Mouse (Mus musculus): ENCODE results near the gene Spryd3. TPM values are rescaled to one million over a fixed set of nuclear protein-coding genes. Genes with fewer than 3 reads are reported as not detected.

The Spryd3 gene
- total RNA-seq, 2 experiments from 2014 or later = 2.5 to 16.0 TPM

DNA sequence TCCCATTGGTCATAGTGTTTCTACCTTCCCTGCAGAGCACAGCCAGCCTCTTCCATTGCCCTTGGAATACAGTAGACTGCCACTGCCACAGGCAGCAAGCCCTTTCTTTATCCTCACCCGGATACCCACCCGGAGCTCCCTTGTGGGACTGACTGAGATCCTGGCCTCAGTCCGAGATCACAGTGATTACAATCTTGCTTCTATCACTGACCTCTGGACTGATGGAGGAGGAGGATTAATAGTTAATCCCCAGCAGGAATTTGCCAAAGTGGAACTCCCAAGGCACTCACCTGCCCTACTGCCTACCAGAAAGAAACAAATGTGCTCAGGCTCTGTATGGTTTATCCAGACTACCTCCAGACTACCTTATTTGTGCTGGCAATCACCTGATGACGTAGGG lies 13.5 kb upstream of the Spryd3 start:
- ATAC-seq (replicated peaks; ENCODE audit: low FRiP score, poor library complexity, severe bottlenecking) = no peak

DNA sequence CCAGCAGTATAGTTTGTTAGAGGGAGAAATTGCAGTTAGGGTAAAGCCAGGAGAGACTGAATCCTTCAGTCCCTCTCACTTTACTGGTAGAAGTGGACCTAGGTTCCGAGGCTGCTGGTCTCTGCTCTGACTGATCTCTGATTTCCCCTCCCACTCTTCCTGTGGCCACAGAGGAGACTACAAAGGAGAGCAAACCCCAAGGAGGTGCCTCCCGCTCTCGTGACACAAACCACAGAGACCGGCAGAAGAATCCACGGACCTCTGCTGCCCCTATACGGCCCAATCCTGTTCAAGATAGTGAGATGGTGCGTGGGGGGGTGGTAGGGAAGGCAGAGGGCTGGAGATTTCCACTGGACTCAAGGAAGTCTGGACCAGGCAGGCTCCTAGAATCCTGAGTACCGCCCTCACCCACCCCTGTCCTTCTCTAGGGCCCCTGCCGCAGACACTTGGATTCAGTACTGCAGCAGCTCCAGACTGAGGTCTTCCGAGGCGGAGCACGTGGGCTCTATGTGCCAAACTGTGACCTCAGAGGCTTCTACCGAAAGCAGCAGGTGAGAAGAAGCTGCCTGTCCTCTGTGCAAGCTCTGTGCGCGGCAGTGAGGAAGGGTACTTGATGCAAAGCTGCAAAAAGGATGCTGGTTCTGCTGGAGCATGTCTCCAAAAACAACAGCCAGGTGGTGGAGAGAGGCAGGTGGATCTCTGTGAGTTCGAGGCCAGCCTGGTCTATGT lies 11.8 kb upstream of the Spryd3 start:
- no peak for ATAC-seq (replicated peaks; ENCODE audit: low FRiP score, poor library complexity, severe bottlenecking)

GRCm38 (mm10) chr15:102146882-102147281 lies 10.8 kb upstream of the Spryd3 start:
- ATAC-seq (replicated peaks; ENCODE audit: low FRiP score, poor library complexity, severe bottlenecking) = no peak

GRCm38 (mm10) chr15:102146089-102146488 lies 10.1 kb upstream of the Spryd3 start:
- no peak for ATAC-seq (replicated peaks; ENCODE audit: low FRiP score, poor library complexity, severe bottlenecking)

- no peak for ATAC-seq (replicated peaks; ENCODE audit: low FRiP score, poor library complexity, severe bottlenecking)
Observed at GRCm38 (mm10) chr15:102145330-102145729, 9.3 kb upstream of the Spryd3 start.

DNA sequence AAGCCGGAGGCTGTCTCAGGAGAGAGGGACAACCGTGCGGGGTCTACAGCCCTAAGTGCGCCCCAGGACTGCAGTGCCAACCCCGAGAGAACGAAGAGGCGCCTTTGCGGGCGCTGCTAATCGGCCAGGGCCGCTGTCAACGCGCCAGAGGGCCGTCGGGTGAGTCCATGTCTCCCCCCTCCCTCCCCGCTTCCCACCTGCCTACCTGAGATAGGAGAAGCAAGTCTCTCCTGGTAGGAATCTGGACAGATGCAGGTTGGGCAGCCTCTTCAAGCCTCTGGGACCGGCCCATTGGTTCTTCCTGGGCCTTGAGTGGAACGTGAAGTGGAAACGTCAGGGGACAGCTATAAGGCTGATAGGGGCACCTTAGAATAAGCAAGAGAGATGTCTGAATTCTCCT lies 8.7 kb upstream of the Spryd3 start:
- no peak for ATAC-seq (replicated peaks; ENCODE audit: low FRiP score, poor library complexity, severe bottlenecking)

DNA sequence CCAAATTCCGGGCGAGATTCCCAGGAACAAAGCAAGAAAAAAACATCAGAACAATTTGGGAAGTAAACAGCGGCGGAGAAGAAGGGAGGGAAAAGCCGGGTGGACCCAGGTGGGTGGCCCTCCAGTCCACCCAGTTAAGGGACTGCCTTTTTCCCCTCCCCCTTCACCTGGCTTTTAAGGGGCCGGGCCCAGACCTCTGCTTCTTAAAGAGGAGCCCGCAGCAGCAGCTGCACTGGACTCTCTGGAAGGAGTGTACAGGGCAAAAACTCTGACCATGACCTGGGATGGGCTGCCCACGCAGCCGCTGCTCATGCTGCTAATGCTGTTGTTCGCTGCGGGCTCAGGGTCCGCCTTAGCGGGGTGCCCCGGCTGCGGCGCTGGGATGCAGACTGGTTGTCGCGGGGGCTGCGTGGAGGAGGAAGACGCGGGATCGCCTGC lies 8.3 kb upstream of the Spryd3 start, which contains the start of gene Igfbp6:
Igfbp6 (plus strand) TSS at position 89 of the 438 bp plus-strand sequence.
- no peak for ATAC-seq (replicated peaks; ENCODE audit: low FRiP score, poor library complexity, severe bottlenecking)

- ATAC-seq (replicated peaks; ENCODE audit: low FRiP score, poor library complexity, severe bottlenecking) = no peak
Observed at GRCm38 (mm10) chr15:102142914-102143912, 7.2 kb upstream of the Spryd3 start.

DNA sequence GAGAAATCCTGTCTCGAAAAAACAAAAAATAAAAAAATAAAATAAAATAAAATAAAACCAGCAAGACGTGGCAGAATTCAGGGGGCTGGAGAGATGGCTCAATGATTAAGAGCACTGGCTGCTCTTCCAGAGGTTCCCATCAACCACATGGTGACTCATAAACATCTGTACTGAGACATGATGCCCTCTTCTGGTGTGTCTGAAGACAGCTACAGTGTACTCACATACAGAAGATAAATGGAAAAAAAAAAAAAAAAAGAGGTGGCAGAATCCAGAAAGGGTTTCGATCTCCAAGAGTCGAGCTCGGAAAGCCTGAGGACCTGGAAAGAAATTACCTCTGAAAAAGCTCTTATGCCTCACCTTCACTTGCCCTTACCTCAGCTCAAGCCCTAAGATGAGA lies 5.1 kb upstream of the Spryd3 start:
- ATAC-seq (replicated peaks; ENCODE audit: low FRiP score, poor library complexity, severe bottlenecking) = no peak

DNA sequence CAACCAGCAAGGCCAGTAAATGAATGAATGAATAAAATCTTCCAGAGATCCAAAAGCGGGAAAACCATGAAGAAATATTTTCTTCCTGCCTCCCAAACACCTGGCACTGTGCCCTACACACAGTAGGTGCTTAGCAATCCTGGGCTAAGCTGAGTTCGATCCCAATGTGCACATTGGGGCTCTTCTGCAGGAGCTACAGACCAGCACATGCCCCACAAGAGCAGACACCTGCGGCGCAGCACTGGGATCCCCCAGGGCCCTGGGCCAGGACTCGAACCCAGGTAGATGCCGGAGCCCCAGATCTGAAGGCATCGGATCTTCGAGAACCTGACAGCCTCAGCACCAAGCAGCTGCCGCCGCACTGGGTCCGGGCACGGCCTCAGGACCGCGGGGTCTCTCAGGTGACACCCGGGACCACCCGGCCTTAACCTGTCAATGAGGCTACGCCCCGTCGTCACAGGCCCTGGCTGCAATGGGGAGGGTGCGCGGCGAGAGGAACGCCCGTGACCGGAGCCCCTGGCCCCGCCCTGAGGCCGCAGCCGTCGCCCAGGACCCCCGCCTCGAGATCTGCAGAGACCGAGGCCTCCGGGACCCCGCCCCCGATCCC lies 409 bp downstream of the Spryd3 start:
- ATAC-seq (replicated peaks; ENCODE audit: low FRiP score, poor library complexity, severe bottlenecking) = no peak; the same call in 1 of the 2 replicates

DNA sequence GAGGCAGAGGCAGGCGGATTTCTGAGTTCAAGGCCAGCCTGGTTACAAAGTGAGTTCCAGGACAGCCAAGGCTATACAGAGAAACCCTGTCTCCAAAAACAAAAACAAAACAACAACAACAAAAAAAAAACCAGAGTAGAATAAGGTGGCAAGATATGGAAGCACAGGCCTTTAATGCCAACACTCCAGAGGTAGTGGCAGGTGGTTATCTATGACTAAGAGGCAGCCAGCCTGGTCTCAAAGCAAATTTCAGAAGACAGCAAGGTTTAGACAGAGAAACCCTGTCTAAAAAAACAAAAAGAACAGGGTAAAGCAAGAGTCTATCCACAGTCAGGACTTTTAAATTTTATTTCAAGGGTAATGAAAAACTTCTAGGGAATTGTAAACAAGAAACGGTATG lies 1.3 kb downstream of the Spryd3 start:
- no peak for ATAC-seq (replicated peaks; ENCODE audit: low FRiP score, poor library complexity, severe bottlenecking)

- no peak for ATAC-seq (replicated peaks; ENCODE audit: low FRiP score, poor library complexity, severe bottlenecking)
Observed at GRCm38 (mm10) chr15:102133314-102133713, 2.7 kb downstream of the Spryd3 start.

GRCm38 (mm10) chr15:102126303-102126702 lies 9.7 kb downstream of the Spryd3 start:
- ATAC-seq (replicated peaks; ENCODE audit: low FRiP score, poor library complexity, severe bottlenecking) = no peak

DNA sequence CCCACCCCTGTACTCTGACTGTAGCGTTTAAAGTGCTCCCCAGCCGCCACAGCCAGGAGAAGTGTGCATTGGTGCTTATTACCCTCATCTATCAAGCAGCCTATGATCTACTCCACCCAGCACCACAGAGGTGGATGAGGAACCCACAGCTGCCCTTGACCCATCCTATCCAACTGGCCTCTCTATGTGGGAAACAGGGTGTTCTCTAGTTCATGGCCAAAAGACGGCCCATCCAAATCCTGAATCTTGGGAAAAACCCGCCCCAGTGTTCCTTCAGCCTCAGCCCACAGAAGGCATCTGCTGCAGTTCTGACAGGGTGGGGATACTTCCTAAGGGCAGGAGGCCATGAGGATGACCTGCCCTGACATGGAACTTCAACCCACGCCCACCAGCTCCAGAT lies 15.5 kb downstream of the Spryd3 start:
- no peak for ATAC-seq (replicated peaks; ENCODE audit: low FRiP score, poor library complexity, severe bottlenecking)

GRCm38 (mm10) chr15:102119831-102120170 lies 16.2 kb downstream of the Spryd3 start:
- no peak for ATAC-seq (replicated peaks; ENCODE audit: low FRiP score, poor library complexity, severe bottlenecking)

- ATAC-seq (replicated peaks; ENCODE audit: low FRiP score, poor library complexity, severe bottlenecking) = no peak
Observed at GRCm38 (mm10) chr15:102119121-102119830, 16.8 kb downstream of the Spryd3 start.

- no peak for ATAC-seq (replicated peaks; ENCODE audit: low FRiP score, poor library complexity, severe bottlenecking)
Observed at GRCm38 (mm10) chr15:102118591-102118990, 17.4 kb downstream of the Spryd3 start.

DNA sequence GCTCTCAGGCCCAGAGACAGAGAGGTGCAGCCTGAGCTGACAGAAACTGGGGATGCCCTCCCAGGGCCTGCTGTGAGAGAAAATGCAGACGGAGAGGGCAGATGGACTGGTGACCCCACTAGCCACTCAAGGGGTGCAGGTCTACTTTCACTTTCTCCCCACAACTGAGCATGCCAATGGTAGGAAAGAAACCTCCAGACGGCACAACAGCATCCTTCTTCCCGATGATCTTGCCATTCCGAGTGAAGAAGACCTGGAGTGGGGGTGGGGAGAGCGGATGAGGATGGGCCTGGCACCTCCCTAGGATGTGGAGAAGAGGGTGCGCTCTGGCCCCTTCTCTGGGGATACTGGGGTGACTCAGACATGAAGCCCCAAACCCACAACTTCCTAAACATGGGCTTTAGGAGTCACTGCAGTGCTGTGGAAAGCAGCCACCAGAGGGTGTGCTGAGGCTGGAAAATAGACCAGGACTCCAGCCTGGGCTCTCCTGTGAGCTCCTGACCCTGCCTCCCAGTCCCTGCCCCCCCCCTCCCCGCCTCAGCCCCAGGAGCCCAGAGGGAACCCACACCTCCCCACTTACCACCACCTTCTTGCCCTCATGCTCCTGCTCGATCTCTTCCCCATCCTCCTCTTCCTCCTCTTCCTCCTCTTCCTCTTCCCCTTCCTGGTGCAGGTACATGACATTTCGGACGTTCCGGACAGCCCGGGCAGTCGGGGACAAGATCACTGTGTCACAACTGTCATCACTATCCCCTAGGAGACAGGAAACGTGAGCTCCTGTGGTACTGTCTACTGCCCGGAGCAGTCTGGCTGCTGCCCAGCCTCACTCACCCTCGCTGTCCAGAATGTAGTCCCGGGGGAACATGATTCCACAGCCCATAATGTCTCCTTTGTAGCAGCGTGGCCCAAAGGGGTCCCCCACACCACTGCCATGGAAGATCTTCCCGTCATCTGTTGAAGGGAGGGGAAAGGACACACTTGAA lies 18.3 kb downstream of the Spryd3 start:
- ATAC-seq (replicated peaks; ENCODE audit: low FRiP score, poor library complexity, severe bottlenecking) = no peak
